Mouse (Mus musculus) ES-E14 (cell line): Measurements from ENCODE around the gene Sumo3. TPM values are rescaled to one million over a fixed set of nuclear protein-coding genes. Genes with fewer than 3 reads are reported as not detected.
A peak's percentile ranks its signal among the peaks of the same experiment; 100 is the strongest.

Source experiments
- DNase-seq: peaks from one replicate; pipeline ENCODE4 v3.0.0-alpha.2; 2013; ENCODE audit warnings: low read depth, low spot score
- H3K27ac ChIP-seq: 2 replicates; pipeline ENCODE4 v1.5.1; 2012; ENCODE audit warnings: low read depth, mild to moderate bottlenecking, low read length, moderate library complexity, mixed read lengths; ENCODE audit not compliant: poor library complexity, insufficient read depth, severe bottlenecking
- H3K36me3 ChIP-seq: 2 replicates; pipeline ENCODE4 v1.6.1; 2012; ENCODE audit warnings: mild to moderate bottlenecking, low read length, moderate library complexity, mixed read lengths; ENCODE audit not compliant: control insufficient read depth, poor library complexity, insufficient read depth, severe bottlenecking
- H3K4me1 ChIP-seq, 2 experiments: fragments of 150-350 bp in 1 of 2; sonication (generic) in 1 of 2; 2 replicates each; pipeline ENCODE4 v1.6.1; 2012; ENCODE audit warnings: low read length in 2 of 2, mild to moderate bottlenecking in 1 of 2, mixed read lengths in 1 of 2; ENCODE audit not compliant: control insufficient read depth in 2 of 2, insufficient read depth in 2 of 2, poor library complexity in 1 of 2
- H3K4me3 ChIP-seq, 2 experiments: fragments of 150-350 bp in 1 of 2; sonication (generic) in 1 of 2; 2 replicates each; pipeline ENCODE4 v1.5.1; 2012; ENCODE audit warnings: low read length in 2 of 2, low read depth in 1 of 2, mild to moderate bottlenecking in 1 of 2, mixed read lengths in 1 of 2; ENCODE audit not compliant: insufficient read depth in 1 of 2, poor library complexity in 1 of 2, severe bottlenecking in 1 of 2
- H3K9ac ChIP-seq: 2 replicates; pipeline ENCODE4 v1.6.1; 2012; ENCODE audit warnings: low read depth, mild to moderate bottlenecking, low read length, mixed read lengths; ENCODE audit not compliant: poor library complexity, insufficient read depth, severe bottlenecking
- H3K9me3 ChIP-seq: fragments of 150-350 bp; sonication (generic); 2 replicates; pipeline ENCODE4 v1.6.1; 2012; ENCODE audit warnings: low read depth, mild to moderate bottlenecking, low read length; ENCODE audit not compliant: control insufficient read depth, insufficient read depth
- CHD2 ChIP-seq: IDR thresholded peaks from 2 replicates; pipeline ENCODE4 v1.6.1; 2014; ENCODE audit warnings: mild to moderate bottlenecking, low read depth, low read length, inconsistent platforms
- HCFC1 ChIP-seq: IDR thresholded peaks from 2 replicates; pipeline ENCODE4 v1.6.1; 2012; ENCODE audit warnings: low read length, inconsistent platforms, borderline replicate concordance; ENCODE audit not compliant: insufficient read depth
- MAFK ChIP-seq: IDR thresholded peaks from 2 replicates; pipeline ENCODE4 v1.6.1; 2014; ENCODE audit warnings: mild to moderate bottlenecking, low read depth, low read length, inconsistent platforms; ENCODE audit not compliant: insufficient read depth
- ZC3H11A ChIP-seq: IDR thresholded peaks from 2 replicates; pipeline ENCODE4 v1.6.1; 2012; ENCODE audit warnings: low read depth, mild to moderate bottlenecking, inconsistent platforms, low read length, borderline replicate concordance
- ZNF384 ChIP-seq: IDR thresholded peaks from 2 replicates; pipeline ENCODE4 v1.6.1; 2012; ENCODE audit warnings: low read depth, low read length, inconsistent platforms
- in situ Hi-C, 2 experiments: fragments of 600-800 bp; cut with MboI; formaldehyde crosslinking; loops; one replicate each; pipeline ENCODE4 v1.15.1; 2025; ENCODE audit warnings: low sequenced_read_pairs in 2 of 2, inconsistent platforms in 1 of 2; ENCODE audit not compliant: unreplicated experiment in 2 of 2
- total RNA-seq: library from RNA; depleted of rRNA; stranded (reverse); fragments of 300-350 nt; gene quantifications from 2 replicates; pipeline ENCODE4 v1.2.3, GENCODE M21; 2012; rRNA removed

Sumo3 gene
- total RNA-seq, 1 experiment, result 148 TPM

DNA sequence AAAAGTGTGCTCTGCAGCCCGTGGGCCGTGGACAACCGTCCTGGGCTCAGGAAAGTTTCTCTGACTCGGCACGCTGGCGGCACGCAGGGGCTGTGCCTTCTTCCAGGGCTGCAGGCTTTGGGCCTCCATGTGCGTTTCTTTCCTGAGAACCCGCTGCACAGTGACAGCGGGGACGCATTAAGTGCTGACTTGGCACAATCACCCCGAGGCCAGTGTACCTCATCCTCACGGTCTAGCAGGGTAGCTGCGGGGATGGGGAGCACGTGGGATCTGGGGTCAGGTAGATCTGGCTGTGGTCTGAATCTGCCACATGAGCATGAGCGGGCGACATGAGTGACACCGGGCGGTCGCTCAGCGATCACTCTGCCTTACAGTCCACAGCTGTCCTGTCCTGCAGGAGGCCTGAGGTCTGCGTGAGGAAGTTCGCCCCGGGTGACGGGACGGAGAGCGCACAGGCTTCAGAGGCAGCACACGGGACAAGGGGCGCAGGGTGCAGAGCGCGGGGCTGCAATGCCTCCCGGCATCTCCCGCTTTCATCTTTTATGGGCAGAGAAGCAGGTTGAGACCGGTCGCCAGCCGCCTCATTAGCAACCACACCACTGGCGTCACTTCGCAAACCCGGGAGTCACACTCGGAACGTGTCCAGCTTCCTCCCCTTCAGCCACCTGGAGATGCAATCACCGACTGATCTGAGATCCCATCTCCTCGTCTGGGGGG is 58.2 kb downstream of the Sumo3 start:
- in situ Hi-C loops, result no loop called here
- no peak overlapping the region for H3K27ac ChIP-seq
- H3K9me3 ChIP-seq, result no peaks in the 10 kb centered on the region
- H3K36me3 ChIP-seq, result no peaks in the 10 kb centered on the region
- H3K4me1 ChIP-seq, result no peaks in the 10 kb centered on the region
- DNase-seq, result no peak
- TF ChIP-seq MAFK, result peak; percentile 95
- TF ChIP-seq ZC3H11A, result no peak
- H3K9ac ChIP-seq, result peak overlapping the region; percentile 32; the same call in 1 of the 2 replicates
- peak overlapping the region; percentile 56 to 67 for H3K4me3 ChIP-seq

DNA sequence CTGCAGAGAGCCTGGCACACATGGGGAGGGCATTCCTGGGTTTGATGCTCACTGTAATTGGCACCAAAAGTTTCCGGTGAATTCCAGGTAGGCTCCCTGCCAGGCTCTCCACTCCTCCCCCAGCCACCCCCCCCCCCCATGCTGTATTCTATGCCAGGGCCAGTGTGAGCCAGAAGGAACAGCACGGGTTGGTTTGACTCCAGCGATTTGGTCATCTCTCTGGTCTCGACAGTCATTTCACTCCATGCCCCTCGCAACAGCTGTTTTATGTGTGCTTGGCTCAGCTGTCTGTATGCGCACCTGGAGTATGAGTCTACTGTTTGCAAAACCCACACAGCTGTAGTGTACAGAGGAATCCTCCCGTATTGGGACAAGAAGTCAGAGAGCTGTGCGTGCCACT is 60.4 kb downstream of the Sumo3 start:
- H3K4me3 ChIP-seq, result no peak overlapping the region
- in situ Hi-C loops, result no loop called here
- no peak overlapping the region for H3K27ac ChIP-seq

DNA sequence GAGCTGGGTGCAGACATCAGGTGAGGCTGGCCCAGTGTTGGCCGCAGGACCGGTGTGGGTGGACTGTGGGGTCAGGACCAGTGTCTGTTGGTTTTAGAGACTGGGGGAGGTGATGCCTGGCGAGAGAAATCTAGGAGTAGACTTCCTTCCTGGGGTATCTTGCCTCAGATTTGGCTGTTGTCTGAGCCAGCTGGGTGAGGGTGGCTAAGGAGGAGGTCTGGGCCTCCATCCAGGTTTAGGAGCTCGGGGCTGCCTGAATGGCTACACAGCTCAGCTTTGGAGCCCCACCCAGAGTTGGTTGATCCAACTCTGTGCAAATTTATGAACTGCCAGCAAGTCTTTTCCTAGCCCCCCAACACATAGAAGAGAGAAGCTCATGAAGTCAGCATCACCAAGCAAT is 61.5 kb downstream of the Sumo3 start:
- no peak overlapping the region for H3K9ac ChIP-seq
- DNase-seq, result no peak
- in situ Hi-C loops, result no loop called here
- H3K9me3 ChIP-seq, result no peaks in the 10 kb centered on the region
- H3K27ac ChIP-seq, result no peak overlapping the region
- no peaks in the 10 kb centered on the region for H3K36me3 ChIP-seq
- H3K4me1 ChIP-seq, result peaks cover 0 to 4% of the 10 kb centered on the region in 2 experiments; a peak in 1 of 4 replicates
- H3K4me3 ChIP-seq, result no peak overlapping the region
- TF ChIP-seq CHD2, result no peak
- TF ChIP-seq HCFC1, result no peak
- TF ChIP-seq ZC3H11A, result no peak
- no peak for TF ChIP-seq MAFK
- no peak for TF ChIP-seq ZNF384

More for the DNA sequence above, 60.4 kb downstream of the Sumo3 start:
- no peaks in the 10 kb centered on the region for H3K36me3 ChIP-seq
- H3K4me1 ChIP-seq, result peaks cover 0 to 4% of the 10 kb centered on the region in 2 experiments; a peak in 1 of 4 replicates
- TF ChIP-seq CHD2, result no peak
- H3K9me3 ChIP-seq, result no peaks in the 10 kb centered on the region
- no peak for DNase-seq
- no peak overlapping the region for H3K9ac ChIP-seq

Other genes starting within 250 kb of the Sumo3 start
- 6.3 and 9.5 TPM in 2 replicates for gene Adarb1, start 187.8 kb upstream of the Sumo3 start, total RNA-seq
- 29.1 and 33.6 TPM in 2 replicates for gene Fam207a, start 90.3 kb upstream of the Sumo3 start, total RNA-seq
- gene Itgb2, start 75.8 kb upstream of the Sumo3 start, total RNA-seq, result 0.42 and 0.54 TPM in 2 replicates
- 115 and 142 TPM in 2 replicates for gene Pttg1ip, start 24.4 kb upstream of the Sumo3 start, total RNA-seq
- gene Gm49325, start 100 bp downstream of the Sumo3 start, total RNA-seq, result 1.7 and 5.4 TPM in 2 replicates
- gene Ube2g2, start 16.2 kb downstream of the Sumo3 start, total RNA-seq, result 21.2 and 32.7 TPM in 2 replicates
- 0.49 and 0.90 TPM in 2 replicates for gene Tspear, start 80.5 kb downstream of the Sumo3 start, total RNA-seq
- not detected in 2 replicates for gene Gm19402, start 84.7 kb downstream of the Sumo3 start, total RNA-seq
- not detected in 2 replicates for gene Gm9508, start 91.1 kb downstream of the Sumo3 start, total RNA-seq
- not detected in 2 replicates for gene Gm10272, start 100.5 kb downstream of the Sumo3 start, total RNA-seq
- not detected in 2 replicates for gene Gm10024, start 105.4 kb downstream of the Sumo3 start, total RNA-seq
- gene Gm10142, start 109.7 kb downstream of the Sumo3 start, total RNA-seq, result not detected in 2 replicates
- gene Krtap12-1, start 114.5 kb downstream of the Sumo3 start, total RNA-seq, result not detected in 2 replicates
- gene Gm10100, start 120.4 kb downstream of the Sumo3 start, total RNA-seq, result not detected in 2 replicates
- gene Gm18596, start 136.5 kb downstream of the Sumo3 start, total RNA-seq, result not detected in 2 replicates
- gene Gm9736, start 145.3 kb downstream of the Sumo3 start, total RNA-seq, result not detected in 2 replicates
- not detected in 2 replicates for gene Gm3233, start 153.6 kb downstream of the Sumo3 start, total RNA-seq
- gene Gm3238, start 165.2 kb downstream of the Sumo3 start, total RNA-seq, result not detected in 2 replicates
- not detected in 2 replicates for gene Gm7138, start 170.8 kb downstream of the Sumo3 start, total RNA-seq
- gene Gm3250, start 176.4 kb downstream of the Sumo3 start, total RNA-seq, result not detected in 2 replicates
- not detected in 2 replicates for gene Gm7137, start 182.1 kb downstream of the Sumo3 start, total RNA-seq
- not detected in 2 replicates for gene Gm9639, start 189.0 kb downstream of the Sumo3 start, total RNA-seq
- gene Gm19668, start 193.0 kb downstream of the Sumo3 start, total RNA-seq, result not detected in 2 replicates
- gene Gm9507, start 205.7 kb downstream of the Sumo3 start, total RNA-seq, result not detected in 2 replicates
- gene Gm2696, start 208.6 kb downstream of the Sumo3 start, total RNA-seq, result not detected in 2 replicates
- gene Krtap10-4, start 221.0 kb downstream of the Sumo3 start, total RNA-seq, result not detected in 2 replicates
- not detected in 2 replicates for gene Krtap10-10, start 229.8 kb downstream of the Sumo3 start, total RNA-seq
- gene Gm36176, start 240.7 kb downstream of the Sumo3 start, total RNA-seq, result not detected in 2 replicates
- gene Gm10318, start 246.8 kb downstream of the Sumo3 start, total RNA-seq, result not detected in 2 replicates